Mouse (Mus musculus) MEL (cell line): ENCODE measurements around the gene Pi4ka. TPM values are rescaled to one million over a fixed set of nuclear protein-coding genes. Genes with fewer than 3 reads are reported as not detected.

Experiments
- DNase-seq: peaks from one replicate; pipeline ENCODE4 v3.0.0; 2011; ENCODE audit warnings: low read depth, low spot score
- H3K27ac ChIP-seq: 2 replicates; pipeline ENCODE4 v1.5.1; 2012; ENCODE audit warnings: low read depth, mild to moderate bottlenecking, control low read depth, low read length, moderate library complexity; ENCODE audit not compliant: control insufficient read depth
- H3K27me3 ChIP-seq, 2 experiments: fragments of 150-350 bp in 1 of 2; sonication (generic) in 1 of 2; 2 replicates each; pipeline ENCODE4 v1.6.1; 2012; ENCODE audit warnings: low read length in 2 of 2, mild to moderate bottlenecking in 2 of 2, improper control_type of control experiment in 1 of 2, moderate library complexity in 1 of 2; ENCODE audit not compliant: insufficient read depth in 2 of 2, control insufficient read depth in 1 of 2
- H3K36me3 ChIP-seq, 2 experiments: 2 replicates each; pipeline ENCODE4 v1.6.1; 2012 to 2014; ENCODE audit warnings: low read length in 2 of 2, improper control_type of control experiment in 1 of 2, inconsistent platforms in 1 of 2, mild to moderate bottlenecking in 1 of 2; ENCODE audit not compliant: insufficient read depth in 2 of 2, control insufficient read depth in 1 of 2
- H3K4me1 ChIP-seq, 2 experiments: fragments of 150-350 bp in 1 of 2; sonication (generic) in 1 of 2; 2 replicates each; pipeline ENCODE4 v1.6.1; 2012; ENCODE audit warnings: low read length in 2 of 2, improper control_type of control experiment in 1 of 2, mild to moderate bottlenecking in 1 of 2; ENCODE audit not compliant: insufficient read depth in 2 of 2, control insufficient read depth in 1 of 2
- H3K4me3 ChIP-seq, 2 experiments: fragments of 150-350 bp in 1 of 2; sonication (generic) in 1 of 2; 2 replicates each; pipeline ENCODE4 v1.5.1; 2012; ENCODE audit warnings: low read depth in 2 of 2, low read length in 2 of 2, mild to moderate bottlenecking in 2 of 2, moderate library complexity in 2 of 2, control low read depth in 1 of 2, improper control_type of control experiment in 1 of 2; ENCODE audit not compliant: control insufficient read depth in 1 of 2, insufficient read depth in 1 of 2
- H3K79me2 ChIP-seq: 2 replicates; pipeline ENCODE4 v1.6.1; 2012; ENCODE audit warnings: mild to moderate bottlenecking, low read length, moderate library complexity; ENCODE audit not compliant: control insufficient read depth, poor library complexity, insufficient read depth
- H3K9ac ChIP-seq: 2 replicates; pipeline ENCODE4 v1.6.1; 2012; ENCODE audit warnings: low read depth, mild to moderate bottlenecking, control low read depth, low read length, moderate library complexity; ENCODE audit not compliant: control insufficient read depth, poor library complexity, severe bottlenecking
- H3K9me3 ChIP-seq: fragments of 150-350 bp; sonication (generic); replicated peaks from 2 replicates; pipeline ENCODE4 v1.6.1; 2012; ENCODE audit warnings: mild to moderate bottlenecking, low read length, improper control_type of control experiment, moderate library complexity; ENCODE audit not compliant: insufficient read depth
- CHD1 ChIP-seq: IDR thresholded peaks from 2 replicates; pipeline ENCODE4 v1.6.1; 2012; ENCODE audit warnings: low read depth, mild to moderate bottlenecking, inconsistent platforms, low read length, improper control_type of control experiment
- CHD2 ChIP-seq: IDR thresholded peaks from 2 replicates; pipeline ENCODE4 v1.6.1; 2011; ENCODE audit warnings: low read length, improper control_type of control experiment
- CTCF ChIP-seq, 3 experiments: IDR thresholded peaks in 2 of 3; conservative IDR thresholded peaks in 1 of 3; 2 replicates each; pipeline ENCODE4 v1.5.1; 2011 to 2012; ENCODE audit warnings: low read length in 3 of 3, low read depth in 2 of 3, mild to moderate bottlenecking in 2 of 3, improper control_type of control experiment in 1 of 3, inconsistent platforms in 1 of 3, mixed read lengths in 1 of 3, moderate library complexity in 1 of 3; ENCODE audit not compliant: control insufficient read depth in 1 of 3, insufficient read depth in 1 of 3, poor library complexity in 1 of 3, severe bottlenecking in 1 of 3
- ELF1 ChIP-seq: IDR thresholded peaks from 2 replicates; pipeline ENCODE4 v1.6.1; 2014; ENCODE audit warnings: low read depth, mild to moderate bottlenecking, inconsistent platforms, low read length, improper control_type of control experiment, moderate library complexity
- EP300 ChIP-seq, 2 experiments: IDR thresholded peaks; 2 replicates each; pipeline ENCODE4 v1.6.1; 2011; ENCODE audit warnings: improper control_type of control experiment in 2 of 2, low read length in 2 of 2, low read depth in 1 of 2, mild to moderate bottlenecking in 1 of 2
- GATA1 ChIP-seq: IDR thresholded peaks from 2 replicates; pipeline ENCODE4 v1.6.1; 2011; ENCODE audit warnings: low read depth, low read length, improper control_type of control experiment
- KAT2A ChIP-seq: conservative IDR thresholded peaks from 2 replicates; pipeline ENCODE4 v1.6.1; 2012; ENCODE audit warnings: low read depth, low read length, improper control_type of control experiment, inconsistent platforms
- MAFK ChIP-seq: IDR thresholded peaks from 2 replicates; pipeline ENCODE4 v1.6.1; 2011; ENCODE audit warnings: low read depth, mild to moderate bottlenecking, low read length, improper control_type of control experiment, borderline replicate concordance
- MAX ChIP-seq: IDR thresholded peaks from 2 replicates; pipeline ENCODE4 v1.6.1; 2011; ENCODE audit warnings: low read length, improper control_type of control experiment
- MXI1 ChIP-seq: IDR thresholded peaks from 2 replicates; pipeline ENCODE4 v1.6.1; 2011; ENCODE audit warnings: mild to moderate bottlenecking, low read depth, low read length, improper control_type of control experiment
- NELFE ChIP-seq: IDR thresholded peaks from 2 replicates; pipeline ENCODE4 v1.6.1; 2011; ENCODE audit warnings: low read depth, low read length, improper control_type of control experiment
- POLR2A ChIP-seq, 2 experiments: IDR thresholded peaks; 2 replicates each; pipeline ENCODE4 v1.6.1; 2011 to 2012; ENCODE audit warnings: low read length in 2 of 2, mild to moderate bottlenecking in 2 of 2, control low read depth in 1 of 2, improper control_type of control experiment in 1 of 2, low read depth in 1 of 2, moderate library complexity in 1 of 2; ENCODE audit not compliant: control insufficient read depth in 1 of 2, insufficient read depth in 1 of 2, poor library complexity in 1 of 2
- POLR2AphosphoS2 ChIP-seq: IDR thresholded peaks from 2 replicates; pipeline ENCODE4 v1.6.1; 2011; ENCODE audit warnings: low read length, improper control_type of control experiment
- RAD21 ChIP-seq: IDR thresholded peaks from 2 replicates; pipeline ENCODE4 v1.6.1; 2011; ENCODE audit warnings: mild to moderate bottlenecking, low read depth, low read length, improper control_type of control experiment
- SIN3A ChIP-seq: IDR thresholded peaks from 2 replicates; pipeline ENCODE4 v1.6.1; 2012; ENCODE audit warnings: low read length, improper control_type of control experiment, inconsistent platforms
- TCF12 ChIP-seq: IDR thresholded peaks from 2 replicates; pipeline ENCODE4 v1.6.1; 2014; ENCODE audit warnings: low read depth, mild to moderate bottlenecking, inconsistent platforms, low read length, improper control_type of control experiment, moderate library complexity
- UBTF ChIP-seq: IDR thresholded peaks from 2 replicates; pipeline ENCODE4 v1.6.1; 2012; ENCODE audit warnings: low read depth, mild to moderate bottlenecking, inconsistent platforms, low read length, improper control_type of control experiment, moderate library complexity, borderline replicate concordance; ENCODE audit not compliant: insufficient read depth
- USF1 ChIP-seq: IDR thresholded peaks from 2 replicates; pipeline ENCODE4 v1.6.1; 2014; ENCODE audit warnings: low read depth, mild to moderate bottlenecking, inconsistent platforms, low read length, improper control_type of control experiment, moderate library complexity
- USF2 ChIP-seq, 2 experiments: IDR thresholded peaks; 2 replicates each; pipeline ENCODE4 v1.6.1; 2011 to 2012; ENCODE audit warnings: improper control_type of control experiment in 2 of 2, low read length in 2 of 2, borderline replicate concordance in 1 of 2, inconsistent platforms in 1 of 2, low read depth in 1 of 2, mild to moderate bottlenecking in 1 of 2; ENCODE audit not compliant: insufficient read depth in 1 of 2
- ZKSCAN1 ChIP-seq: IDR thresholded peaks from 2 replicates; pipeline ENCODE4 v1.6.1; 2012; ENCODE audit warnings: low read depth, mild to moderate bottlenecking, inconsistent platforms, low read length, improper control_type of control experiment, moderate library complexity
- ZMIZ1 ChIP-seq: IDR thresholded peaks from 2 replicates; pipeline ENCODE4 v1.6.1; 2012; ENCODE audit warnings: low read depth, mild to moderate bottlenecking, inconsistent platforms, low read length, improper control_type of control experiment, moderate library complexity
- polyA plus RNA-seq, 2 experiments: library from polyadenylated mRNA; stranded (reverse) in 1 of 2; unstranded in 1 of 2; fragments of >175 nt in 1 of 2; fragments of >200 nt in 1 of 2; gene quantifications; 2 replicates each; pipeline versions ENCODE4 v1.2.1 to v1.2.4; 2012; ENCODE audit warnings: low replicate concordance in 2 of 2, low read depth in 1 of 2; ENCODE audit not compliant: insufficient read length in 2 of 2, insufficient read depth in 1 of 2, missing spikeins in 1 of 2
- total RNA-seq: library from RNA; depleted of rRNA; stranded (reverse); fragments of 300-350 nt; gene quantifications from 2 replicates; pipeline ENCODE4 v1.2.3, GENCODE M21; 2012

Pi4ka gene
- total and polyA plus RNA-seq, 3 experiments, result 25.0 to 286 (median 73.1) TPM

DNA sequence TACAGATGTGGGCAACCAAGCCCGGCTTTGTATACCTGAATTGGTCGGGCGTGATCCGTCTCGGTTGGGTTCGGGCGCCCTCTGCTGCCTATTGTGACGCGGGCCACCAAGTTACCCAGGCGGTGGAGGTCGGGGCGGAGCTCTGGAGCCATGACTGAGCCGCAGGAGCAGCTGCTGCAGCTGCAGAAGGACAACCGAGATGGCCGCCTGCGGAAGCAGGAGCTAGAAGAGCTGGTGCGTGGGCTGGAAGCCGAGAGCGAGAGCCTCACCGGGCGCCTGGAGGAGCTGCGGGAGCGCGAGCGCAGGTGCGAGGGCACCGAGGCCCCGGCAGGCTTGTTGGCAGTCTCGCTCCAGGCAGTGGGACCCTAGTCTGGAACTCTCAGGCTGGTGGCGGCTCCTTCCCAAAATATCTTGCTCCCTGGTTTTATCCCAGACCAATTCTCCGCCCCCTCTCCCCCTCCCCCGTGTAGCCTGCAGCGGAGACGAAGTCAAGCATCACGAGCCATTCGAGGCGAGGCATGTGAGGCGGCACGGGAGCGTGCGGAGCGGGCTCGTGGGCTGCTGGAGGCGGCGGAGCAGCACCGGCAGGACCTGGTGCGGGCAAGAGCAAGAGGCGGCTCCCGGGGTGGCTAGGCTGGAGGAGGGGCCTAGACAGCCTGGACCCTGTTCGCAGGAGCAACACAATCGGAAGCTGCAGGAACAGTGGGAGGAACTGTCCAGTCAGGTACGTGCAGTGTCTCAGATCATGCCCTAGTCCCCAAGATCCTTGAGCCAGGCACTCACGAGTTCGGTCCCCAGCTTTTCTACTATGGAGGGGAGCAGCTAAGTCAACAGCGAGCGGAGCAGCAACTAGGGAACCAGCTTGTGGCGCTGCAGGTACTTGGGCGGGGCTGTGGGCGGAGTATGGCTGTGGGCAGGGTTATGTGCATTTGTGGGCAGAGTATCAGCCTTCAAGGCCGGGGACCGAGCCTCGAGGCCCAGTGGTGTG lies 129.7 kb downstream of the Pi4ka start (continued):
- TF ChIP-seq UBTF, result no peak
- TF ChIP-seq GATA1, result no peak
- no peak; the same call in 1 of the 2 replicates for TF ChIP-seq NELFE
- TF ChIP-seq POLR2A (IDR thresholded peaks at IDR 0.05; ENCODE audit: control insufficient read depth in 1 of 2, insufficient read depth in 1 of 2, low read depth in 1 of 2, low read length in 2 of 2, poor library complexity in 1 of 2), result peak; percentile 44 to 45; a peak in 1 of 4 replicates
- peak; percentile 59 for TF ChIP-seq SIN3A

DNA sequence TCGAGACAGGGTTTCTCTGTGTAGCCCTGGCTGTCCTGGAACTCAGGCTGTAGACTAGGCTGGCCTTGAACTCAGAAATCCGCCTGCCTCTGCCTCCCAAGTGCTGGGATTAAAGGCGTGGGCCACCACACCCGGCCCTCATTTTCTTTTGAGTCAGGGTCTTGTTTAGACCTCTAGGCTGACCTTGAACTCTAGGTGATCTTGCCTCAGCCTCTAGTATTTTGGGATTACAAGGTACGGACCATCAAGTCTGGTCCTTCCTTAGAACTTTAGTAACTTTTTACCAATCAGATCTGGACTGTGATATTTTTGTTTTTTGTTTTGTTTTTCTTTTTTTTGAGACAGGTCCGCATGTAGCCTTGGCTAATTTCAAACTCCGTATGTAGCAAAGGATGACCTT lies 130.4 kb downstream of the Pi4ka start, which contains the start of gene Tmem191c:
TSS of gene Tmem191c (plus strand) at position 357 of the 400 bp plus-strand sequence.
- peak within 1 kb of the TSS; percentile 62 to 73 for H3K4me3 ChIP-seq
- H3K4me1 ChIP-seq, result 0 out of 4 replicates have a peak, but pooled peaks cover 0 to 4% of the 10 kb centered on the region in 2 experiments
- H3K27me3 ChIP-seq, result no peaks in the 10 kb centered on the region
- no peaks in the 10 kb centered on the region for H3K9me3 ChIP-seq
- peak within 1 kb of the TSS; percentile 66 for H3K9ac ChIP-seq
- H3K79me2 ChIP-seq, result no peaks in the 10 kb centered on the region
- no peak for DNase-seq
- H3K36me3 ChIP-seq, result no peaks in the 10 kb centered on the region
- no peak within 1 kb of the TSS for H3K27ac ChIP-seq
- 0 out of 2 replicates have a peak, but pooled peaks have one; percentile 12 for TF ChIP-seq ZKSCAN1
- TF ChIP-seq NELFE, result no peak
- TF ChIP-seq, all 39 proteins: peak for 1

GRCm38 (mm10) chr16:17271856-17272255 lies 134.3 kb downstream of the Pi4ka start:
- H3K4me1 ChIP-seq, result peaks cover 4 to 22% of the 10 kb centered on the region in 2 experiments
- TF ChIP-seq MAX (peak; percentile 53; the same call in 1 of the 2 replicates), POLR2AphosphoS2 (no peak), MXI1 (0 out of 2 replicates have a peak, but pooled peaks have one; percentile 52), CHD2 (no peak)
- H3K27ac ChIP-seq, result peak overlapping the region; percentile 5; the same call in 1 of the 2 replicates
- H3K36me3 ChIP-seq, result peaks cover 0 to 12% of the 10 kb centered on the region in 2 experiments; a peak in 2 of 4 replicates
- no peaks in the 10 kb centered on the region for H3K9me3 ChIP-seq
- peak overlapping the region; percentile 9; the same call in 1 of the 2 replicates for H3K9ac ChIP-seq
- H3K27me3 ChIP-seq, result no peaks in the 10 kb centered on the region
- no peaks in the 10 kb centered on the region; the same call in 1 of the 2 replicates for H3K79me2 ChIP-seq
- peak; percentile 64 for DNase-seq
- no peak overlapping the region for H3K4me3 ChIP-seq

DNA sequence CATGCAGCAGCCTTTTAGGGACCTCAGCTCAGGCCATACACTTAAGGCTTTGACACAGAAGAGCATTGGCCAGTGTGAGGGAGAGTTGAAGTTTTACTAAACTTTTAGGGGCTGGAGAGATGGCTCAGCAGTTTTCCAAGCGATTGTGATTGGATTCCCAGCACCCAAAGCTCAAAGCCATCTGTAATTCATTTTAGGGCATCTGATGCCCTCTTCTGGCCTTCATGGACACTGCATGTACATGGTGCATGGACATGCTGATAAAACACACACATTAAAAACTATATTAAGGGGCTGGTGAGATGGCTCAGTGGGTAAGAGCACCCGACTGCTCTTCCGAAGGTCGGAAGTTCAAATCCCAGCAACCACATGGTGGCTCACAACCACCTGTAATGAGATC lies 135.0 kb downstream of the Pi4ka start:
- Histone ChIP-seq H3K4me1 (peaks cover 4 to 22% of the 10 kb centered on the region in 2 experiments), H3K4me3 (no peak overlapping the region), H3K9ac (no peak overlapping the region), H3K9me3 (no peaks in the 10 kb centered on the region), H3K27me3 (no peaks in the 10 kb centered on the region), H3K79me2 (no peaks in the 10 kb centered on the region; the same call in 1 of the 2 replicates), H3K36me3 (peaks cover 0 to 12% of the 10 kb centered on the region in 2 experiments; a peak in 2 of 4 replicates), H3K27ac (no peak overlapping the region)
- DNase-seq, result peak; percentile 86
- no peak for TF ChIP-seq USF2 (IDR thresholded peaks at IDR 0.05; ENCODE audit: borderline replicate concordance in 1 of 2, insufficient read depth in 1 of 2, low read depth in 1 of 2, low read length in 2 of 2)
- TF ChIP-seq USF1, result no peak
- TF ChIP-seq ZMIZ1, result no peak
- TF ChIP-seq TCF12, result no peak
- peak; percentile 59 to 86 (median 66) for TF ChIP-seq CTCF (IDR thresholded peaks at IDR 0.05 in 2 of 3, conservative IDR thresholded peaks at IDR 0.05 in 1 of 3; ENCODE audit: control insufficient read depth in 1 of 3, insufficient read depth in 1 of 3, low read depth in 2 of 3, low read length in 3 of 3, poor library complexity in 1 of 3, severe bottlenecking in 1 of 3)
- TF ChIP-seq POLR2A (IDR thresholded peaks at IDR 0.05; ENCODE audit: control insufficient read depth in 1 of 2, insufficient read depth in 1 of 2, low read depth in 1 of 2, low read length in 2 of 2, poor library complexity in 1 of 2), result no peak
- peak; percentile 9; the same call in 1 of the 2 replicates for TF ChIP-seq MAFK
- TF ChIP-seq ELF1, result no peak; the same call in 1 of the 2 replicates
- TF ChIP-seq KAT2A, result no peak
- TF ChIP-seq CHD1, result no peak
- peak; percentile 91 for TF ChIP-seq RAD21
- TF ChIP-seq EP300 (IDR thresholded peaks at IDR 0.05; ENCODE audit: low read depth in 1 of 2, low read length in 2 of 2), result no peak
- TF ChIP-seq MXI1, result no peak
